Mouse (Mus musculus): ENCODE measurements around the gene Polr1e.

DNA sequence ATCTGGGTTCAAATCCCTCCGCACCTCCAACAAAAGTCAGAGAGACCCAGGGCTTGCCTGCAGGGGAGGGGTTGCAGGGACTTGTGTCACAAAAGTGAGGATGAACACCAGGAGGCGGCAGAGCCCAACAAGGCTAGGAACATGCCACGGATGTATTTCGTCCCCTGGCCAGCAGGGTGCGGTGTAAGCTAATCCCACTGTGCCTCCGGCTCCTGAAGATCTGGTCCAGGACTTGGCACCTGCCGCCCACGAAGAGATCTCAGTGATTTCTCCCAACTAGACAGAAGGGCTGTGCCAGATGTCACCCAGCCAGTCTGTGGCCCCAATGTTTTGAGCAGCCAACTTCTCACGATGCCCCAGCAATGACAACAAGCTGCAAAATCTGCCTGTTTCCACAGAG, 44.9 kb upstream of the Polr1e start:
- TF ChIP-seq CTCF (IDR thresholded peaks at IDR 0.05; ENCODE audit: borderline replicate concordance, insufficient read depth, low read depth, low read length) = peak; percentile 98
- 0 out of 2 replicates have a peak, but pooled peaks have one; percentile 17 for TF ChIP-seq POLR2A (IDR thresholded peaks at IDR 0.05; ENCODE audit: borderline replicate concordance, insufficient read depth, low read length)

Measured in cerebellum, adult 2 months (tissue).